Mouse (Mus musculus): ENCODE measurements around the gene Akap8. TPM values are rescaled to one million over a fixed set of nuclear protein-coding genes. Genes with fewer than 3 reads are reported as not detected.
A peak's percentile ranks its signal among the peaks of the same experiment; 100 is the strongest.

Akap8 gene
- polyA plus RNA-seq, 1 experiment = 14.0 TPM

- H3K4me2 ChIP-seq (ENCODE audit: low read depth) = peak overlapping the region; percentile 9
- peaks cover 27% of the 10 kb centered on the region for H3K36me3 ChIP-seq (ENCODE audit: control insufficient read depth, insufficient read depth)
- peaks cover 3% of the 10 kb centered on the region for H3K79me2 ChIP-seq (ENCODE audit: control insufficient read depth, insufficient read depth)
- H3ac ChIP-seq (ENCODE audit: control insufficient read depth, insufficient read length) = no peak overlapping the region
- H3K27me3 ChIP-seq (ENCODE audit: control insufficient read depth, insufficient read depth, insufficient read length) = no peaks in the 10 kb centered on the region
- TF ChIP-seq MYOG (IDR thresholded peaks at IDR 0.05; ENCODE audit: control insufficient read depth in 1 of 3, insufficient read depth in 1 of 3, insufficient read length in 2 of 3, low read depth in 2 of 3) (peak in 1 of 3 experiments; percentile 48), USF1 (IDR thresholded peaks at IDR 0.05; ENCODE audit: low read depth) (no peak)
- no peak overlapping the region for H3K4me3 ChIP-seq
These were observed 33.2 kb upstream of the Akap8 start for GRCm38 (mm10) chr17:32354211-32354610.

GRCm38 (mm10) chr17:32353696-32354095 lies 32.7 kb upstream of the Akap8 start:
- H3K79me2 ChIP-seq (ENCODE audit: control insufficient read depth, insufficient read depth) = peaks cover 8% of the 10 kb centered on the region
- peaks cover 22% of the 10 kb centered on the region for H3K36me3 ChIP-seq (ENCODE audit: control insufficient read depth, insufficient read depth)
- peak overlapping the region; percentile 9 for H3K4me2 ChIP-seq (ENCODE audit: low read depth)
- H3K4me3 ChIP-seq = no peak overlapping the region
- no peak overlapping the region for H3ac ChIP-seq (ENCODE audit: control insufficient read depth, insufficient read length)
- TF ChIP-seq TCF12 (IDR thresholded peaks at IDR 0.05; ENCODE audit: insufficient read depth, poor library complexity, severe bottlenecking) = no peak
- no peak for TF ChIP-seq USF1 (IDR thresholded peaks at IDR 0.05; ENCODE audit: low read depth)
- peak; percentile 29 to 81 (median 68) for TF ChIP-seq MYOD1 (IDR thresholded peaks at IDR 0.05; ENCODE audit: control insufficient read depth in 1 of 3, insufficient read length in 2 of 3, low read depth in 2 of 3)
- no peak for TF ChIP-seq TCF3 (IDR thresholded peaks at IDR 0.05; ENCODE audit: insufficient read length, low read depth)
- no peak for TF ChIP-seq REST (IDR thresholded peaks at IDR 0.05; ENCODE audit: insufficient read depth, insufficient read length)
- peak; percentile 42 to 93 (median 50) for TF ChIP-seq MYOG (IDR thresholded peaks at IDR 0.05; ENCODE audit: control insufficient read depth in 1 of 3, insufficient read depth in 1 of 3, insufficient read length in 2 of 3, low read depth in 2 of 3)
- no peak for TF ChIP-seq POLR2A (IDR thresholded peaks at IDR 0.05; ENCODE audit: insufficient read length, low read depth)
- no peak for TF ChIP-seq MAX (IDR thresholded peaks at IDR 0.05; ENCODE audit: low read depth)
- TF ChIP-seq CEBPB (IDR thresholded peaks at IDR 0.05; ENCODE audit: insufficient read depth, poor library complexity, severe bottlenecking) = no peak
- TF ChIP-seq POLR2AphosphoS2 (IDR thresholded peaks at IDR 0.05; ENCODE audit: insufficient read length, low read depth) = no peak
- TF ChIP-seq SRF (IDR thresholded peaks at IDR 0.05; ENCODE audit: control insufficient read depth, insufficient read length, low read depth) = peak; percentile 15
- TF ChIP-seq E2F4 (IDR thresholded peaks at IDR 0.05; ENCODE audit: insufficient read depth) = no peak
- H3K27me3 ChIP-seq (ENCODE audit: control insufficient read depth, insufficient read depth, insufficient read length) = no peaks in the 10 kb centered on the region

GRCm38 (mm10) chr17:32351726-32352125 lies 30.7 kb upstream of the Akap8 start:
- H3K4me3 ChIP-seq = no peak overlapping the region
- H3K4me2 ChIP-seq (ENCODE audit: low read depth) = no peak overlapping the region
- no peak for TF ChIP-seq SRF (IDR thresholded peaks at IDR 0.05; ENCODE audit: control insufficient read depth, insufficient read length, low read depth)
- TF ChIP-seq REST (IDR thresholded peaks at IDR 0.05; ENCODE audit: insufficient read depth, insufficient read length) = no peak
- no peak for TF ChIP-seq TCF12 (IDR thresholded peaks at IDR 0.05; ENCODE audit: insufficient read depth, poor library complexity, severe bottlenecking)
- TF ChIP-seq CEBPB (IDR thresholded peaks at IDR 0.05; ENCODE audit: insufficient read depth, poor library complexity, severe bottlenecking) = no peak
- TF ChIP-seq USF1 (IDR thresholded peaks at IDR 0.05; ENCODE audit: low read depth) = no peak
- TF ChIP-seq MYOG (IDR thresholded peaks at IDR 0.05; ENCODE audit: control insufficient read depth in 1 of 3, insufficient read depth in 1 of 3, insufficient read length in 2 of 3, low read depth in 2 of 3) = no peak
- TF ChIP-seq TCF3 (IDR thresholded peaks at IDR 0.05; ENCODE audit: insufficient read length, low read depth) = no peak
- no peak for TF ChIP-seq MYOD1 (IDR thresholded peaks at IDR 0.05; ENCODE audit: control insufficient read depth in 1 of 3, insufficient read length in 2 of 3, low read depth in 2 of 3)
- no peak for TF ChIP-seq MAX (IDR thresholded peaks at IDR 0.05; ENCODE audit: low read depth)
- TF ChIP-seq POLR2AphosphoS2 (IDR thresholded peaks at IDR 0.05; ENCODE audit: insufficient read length, low read depth) = no peak
- no peak for TF ChIP-seq E2F4 (IDR thresholded peaks at IDR 0.05; ENCODE audit: insufficient read depth)
- TF ChIP-seq POLR2A (IDR thresholded peaks at IDR 0.05; ENCODE audit: insufficient read length, low read depth) = no peak
- H3ac ChIP-seq (ENCODE audit: control insufficient read depth, insufficient read length) = no peak overlapping the region
- no peaks in the 10 kb centered on the region for H3K27me3 ChIP-seq (ENCODE audit: control insufficient read depth, insufficient read depth, insufficient read length)
- H3K36me3 ChIP-seq (ENCODE audit: control insufficient read depth, insufficient read depth) = peaks cover 13% of the 10 kb centered on the region
- H3K79me2 ChIP-seq (ENCODE audit: control insufficient read depth, insufficient read depth) = peaks cover 24% of the 10 kb centered on the region

GRCm38 (mm10) chr17:32351269-32351668 lies 30.2 kb upstream of the Akap8 start:
- Histone ChIP-seq H3ac (ENCODE audit: control insufficient read depth, insufficient read length) (no peak overlapping the region), H3K4me2 (ENCODE audit: low read depth) (peak overlapping the region; percentile 89), H3K36me3 (ENCODE audit: control insufficient read depth, insufficient read depth) (peaks cover 10% of the 10 kb centered on the region), H3K27me3 (ENCODE audit: control insufficient read depth, insufficient read depth, insufficient read length) (no peaks in the 10 kb centered on the region), H3K79me2 (ENCODE audit: control insufficient read depth, insufficient read depth) (peaks cover 27% of the 10 kb centered on the region), H3K4me3 (peak overlapping the region; percentile 98)
- TF ChIP-seq MYOD1 (IDR thresholded peaks at IDR 0.05; ENCODE audit: control insufficient read depth in 1 of 3, insufficient read length in 2 of 3, low read depth in 2 of 3) (no peak), POLR2A (IDR thresholded peaks at IDR 0.05; ENCODE audit: insufficient read length, low read depth) (no peak), TCF12 (IDR thresholded peaks at IDR 0.05; ENCODE audit: insufficient read depth, poor library complexity, severe bottlenecking) (no peak), E2F4 (IDR thresholded peaks at IDR 0.05; ENCODE audit: insufficient read depth) (no peak), MAX (IDR thresholded peaks at IDR 0.05; ENCODE audit: low read depth) (no peak), POLR2AphosphoS2 (IDR thresholded peaks at IDR 0.05; ENCODE audit: insufficient read length, low read depth) (no peak), REST (IDR thresholded peaks at IDR 0.05; ENCODE audit: insufficient read depth, insufficient read length) (no peak), SRF (IDR thresholded peaks at IDR 0.05; ENCODE audit: control insufficient read depth, insufficient read length, low read depth) (no peak), USF1 (IDR thresholded peaks at IDR 0.05; ENCODE audit: low read depth) (no peak), TCF3 (IDR thresholded peaks at IDR 0.05; ENCODE audit: insufficient read length, low read depth) (no peak), MYOG (IDR thresholded peaks at IDR 0.05; ENCODE audit: control insufficient read depth in 1 of 3, insufficient read depth in 1 of 3, insufficient read length in 2 of 3, low read depth in 2 of 3) (no peak), CEBPB (IDR thresholded peaks at IDR 0.05; ENCODE audit: insufficient read depth, poor library complexity, severe bottlenecking) (no peak)

Measured in myocyte (in vitro differentiated cells).